In the genomic region with DNA sequence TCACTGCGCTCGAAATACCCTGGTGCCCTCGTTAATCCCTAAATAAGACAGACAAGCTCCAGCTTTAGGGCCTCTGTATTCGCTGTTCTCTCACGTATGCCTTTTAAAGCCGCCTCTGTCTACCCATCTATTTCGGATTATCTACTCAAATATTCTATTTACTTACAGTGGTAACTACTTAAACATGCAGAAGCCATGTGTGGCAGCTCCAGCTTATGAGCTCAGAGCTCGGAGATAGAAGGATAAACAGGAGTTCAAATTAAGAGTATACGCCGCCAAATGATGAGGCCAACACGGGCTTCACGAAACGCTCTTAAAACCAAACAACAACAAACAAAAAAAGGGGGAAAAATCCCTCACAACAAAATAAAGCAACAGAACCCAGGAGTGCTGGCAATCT, we compare ENCODE assay signal across 9 mouse cellular contexts. TPM values are rescaled to one million over a fixed set of nuclear protein-coding genes. Genes with fewer than 3 reads are reported as not detected.
A peak's percentile ranks its signal among the peaks of the same experiment; 100 is the strongest.
DNase-seq lines count a peak whose midpoint lies in the region; ATAC-seq and TF ChIP-seq lines count a peak whose summit lies in the region.
"Had no signal": no experiment of that assay in that cellular context is flagged by ENCODE, and none has a peak within 500 bp of the region (broad histone marks: within the 10 kb centered on the region; RNA-seq: fewer than 3 reads in every experiment).

No protein-coding gene starts in this region.

- peaks cover 34% of the 10 kb centered on the region for H3K4me1 ChIP-seq in heart, embryonic 13.5 days
- H3K4me1 ChIP-seq in G1E (ENCODE audit: insufficient read depth, low read depth, low read length), result peaks cover 14% of the 10 kb centered on the region
- H3K4me1 ChIP-seq in hindbrain, embryonic 10.5 days (replicated peaks), result peaks cover 19% of the 10 kb centered on the region

- H3K9me3 ChIP-seq in heart, embryonic 13.5 days, result no peaks in the 10 kb centered on the region
- H3K9me3 ChIP-seq in G1E (replicated peaks), result no peaks in the 10 kb centered on the region
- H3K9me3 ChIP-seq in hindbrain, embryonic 10.5 days, result no peaks in the 10 kb centered on the region

- H3K4me2 ChIP-seq in heart, embryonic 13.5 days, result peak overlapping the region; percentile 85

- H3K36me3 ChIP-seq in heart, embryonic 13.5 days, result peaks cover 24% of the 10 kb centered on the region
- peaks cover 35% of the 10 kb centered on the region for H3K36me3 ChIP-seq in G1E (replicated peaks)
- H3K36me3 ChIP-seq in hindbrain, embryonic 10.5 days, result peaks cover 20% of the 10 kb centered on the region

- H3K27me3 ChIP-seq in heart, embryonic 13.5 days (replicated peaks), result no peaks in the 10 kb centered on the region
- peaks cover 5% of the 10 kb centered on the region; the same call in 1 of the 2 replicates for H3K27me3 ChIP-seq in G1E (ENCODE audit: insufficient read depth, low read length)
- H3K27me3 ChIP-seq in hindbrain, embryonic 10.5 days (ENCODE audit: insufficient read depth, poor library complexity, severe bottlenecking), result peaks cover 5% of the 10 kb centered on the region; the same call in 1 of the 2 replicates

- peak overlapping the region; percentile 79 for H3K27ac ChIP-seq in heart, embryonic 13.5 days (replicated peaks)
- peak overlapping the region; percentile 91 for H3K27ac ChIP-seq in hindbrain, embryonic 10.5 days

- TF ChIP-seq CTCF in G1E (IDR thresholded peaks at IDR 0.05; ENCODE audit: low read depth, low read length), result no peak

- DNase-seq in heart, postnatal 25 days (ENCODE audit: low spot score), result no peak
- no peak for DNase-seq in G1E (ENCODE audit: low spot score)
- DNase-seq in hindbrain, embryonic 10.5 days (ENCODE audit: low spot score), result peak; percentile 9
- DNase-seq in right cerebral cortex, postnatal 36 days (ENCODE audit: low spot score in 2 of 2), result no peak
- no peak for DNase-seq in left cerebral cortex, adult 18-20 months (ENCODE audit: low spot score in 2 of 2)
- no peak for DNase-seq in layer of hippocampus, adult 18-20 months (ENCODE audit: low spot score in 2 of 2)

- peak overlapping the region; percentile 72 for H3K4me3 ChIP-seq in heart, embryonic 13.5 days
- peak overlapping the region; percentile 75 for H3K4me3 ChIP-seq in G1E (ENCODE audit: low read depth, low read length)
- H3K4me3 ChIP-seq in hindbrain, embryonic 10.5 days, result peak overlapping the region; percentile 82

- no peak for ATAC-seq in heart, embryonic 13.5 days (ENCODE audit: extremely low read depth, insufficient number of reproducible peaks, low FRiP score, low TSS enrichment)
- no peak for ATAC-seq in G1E (ENCODE audit: extremely low read depth, insufficient number of reproducible peaks, low FRiP score, poor library complexity, severe bottlenecking)
- 0 out of 2 replicates have a peak, but pooled peaks have one; percentile 2 for ATAC-seq in megakaryocyte progenitor cell, adult 5-6 weeks (replicated peaks; ENCODE audit: poor library complexity)

- intact Hi-C loops in heart, postnatal 25 days (cut with DNase I), result loop anchor here (1.0 to 2.0 kb wide), 4 partner anchors 50 to 91 kb away; a partner anchor contains a TSS

- peak overlapping the region; percentile 84 for H3K9ac ChIP-seq in heart, embryonic 13.5 days

- 1% methylated on average over 13 of the region's 13 CpGs for WGBS in heart, embryonic 13.5 days
- WGBS in hindbrain, embryonic 10.5 days, result 5% methylated on average over 13 of the region's 13 CpGs

RNA-seq across cellular contexts. Expression of a gene that starts 0.5 kb away (rescaled TPM):
- 28.0 and 29.7 TPM in 2 replicates for polyA plus RNA-seq in heart, embryonic 13.5 days (2015; fragmentation: Nextera tagmentation; extraction: Ambion mirVana)
- 10 to 100 TPM; 20.2 to 21.8 TPM for total RNA-seq in heart, postnatal 25 days (2021)
- total RNA-seq in G1E (2014; fragmentation: Nextera tagmentation) (43.0 and 43.6 TPM in 2 replicates), G1E (2017) (34.7 TPM in 2 replicates)
- 3.2 and 3.4 TPM in 2 replicates for polyA plus RNA-seq in G1E (2012)
- 20.6 and 23.6 TPM in 2 replicates for polyA plus RNA-seq in hindbrain, embryonic 10.5 days (2016; fragmentation: Nextera tagmentation; extraction: Ambion mirVana)
- 18.5 and 18.7 TPM in 2 replicates for total RNA-seq in megakaryocyte progenitor cell, adult 5-6 weeks (2015)
- 17.1 and 20.6 TPM in 2 replicates for total RNA-seq in megakaryocyte progenitor cell, adult 5-6 weeks (2017)
- total RNA-seq in left cerebral cortex, adult 18-20 months (2021), result 10 to 100 TPM; 58.1 to 60.4 TPM
- 10 to 100 TPM; 54.4 to 55.9 TPM for total RNA-seq in layer of hippocampus, adult 18-20 months (2021)

RNA-seq across cellular contexts. Expression of a gene that starts 12.2 kb away (rescaled TPM):
- polyA plus RNA-seq in heart, embryonic 13.5 days (2015; fragmentation: Nextera tagmentation; extraction: Ambion mirVana), result 3.1 and 3.2 TPM in 2 replicates
- total RNA-seq in heart, postnatal 25 days (2021), result under 1 TPM; 0.39 to 0.44 TPM
- total RNA-seq in G1E (2014; fragmentation: Nextera tagmentation), result 5.9 and 6.8 TPM in 2 replicates
- total RNA-seq in G1E (2017), result 3.9 and 4.9 TPM in 2 replicates
- 0.21 and 0.22 TPM in 2 replicates for polyA plus RNA-seq in G1E (2012)
- polyA plus RNA-seq in hindbrain, embryonic 10.5 days (2016; fragmentation: Nextera tagmentation; extraction: Ambion mirVana), result 4.3 and 5.5 TPM in 2 replicates
- 1.1 and 1.6 TPM in 2 replicates for total RNA-seq in megakaryocyte progenitor cell, adult 5-6 weeks (2015)
- 0.58 and 0.98 TPM in 2 replicates for total RNA-seq in megakaryocyte progenitor cell, adult 5-6 weeks (2017)
- 1 to 10 TPM in 1 of 2 experiments, under 1 TPM in 1; 0.98 to 1.5 TPM for total RNA-seq in left cerebral cortex, adult 18-20 months (2021)
- 1 to 10 TPM; 1.1 to 1.6 TPM for total RNA-seq in layer of hippocampus, adult 18-20 months (2021)

RNA-seq across cellular contexts. Expression of a gene that starts 15.3 kb away (rescaled TPM):
- polyA plus RNA-seq in heart, embryonic 13.5 days (2015; fragmentation: Nextera tagmentation; extraction: Ambion mirVana), result 2.0 and 2.1 TPM in 2 replicates
- total RNA-seq in heart, postnatal 25 days (2021), result under 1 TPM; 0.39 to 0.75 TPM
- total RNA-seq in G1E (2014; fragmentation: Nextera tagmentation) (2.2 TPM in 1 of 2 replicates, not detected in the other), G1E (2017) (0.66 and 1.1 TPM in 2 replicates)
- polyA plus RNA-seq in G1E (2012), result 0.53 and 0.54 TPM in 2 replicates
- polyA plus RNA-seq in hindbrain, embryonic 10.5 days (2016; fragmentation: Nextera tagmentation; extraction: Ambion mirVana), result 2.0 and 2.5 TPM in 2 replicates
- total RNA-seq in megakaryocyte progenitor cell, adult 5-6 weeks (2015), result 0.10 and 0.12 TPM in 2 replicates
- total RNA-seq in megakaryocyte progenitor cell, adult 5-6 weeks (2017), result 0.33 TPM in 1 of 2 replicates, not detected in the other
- total RNA-seq in left cerebral cortex, adult 18-20 months (2021), result under 1 TPM; 0.58 to 0.84 TPM
- under 1 TPM; 0.57 to 0.96 TPM for total RNA-seq in layer of hippocampus, adult 18-20 months (2021)

RNA-seq across cellular contexts. Expression of a gene that starts 25.7 kb away (rescaled TPM):
- 1.4 and 2.0 TPM in 2 replicates for polyA plus RNA-seq in heart, embryonic 13.5 days (2015; fragmentation: Nextera tagmentation; extraction: Ambion mirVana)
- total RNA-seq in heart, postnatal 25 days (2021), result 1 to 10 TPM; 1.3 to 1.6 TPM
- total RNA-seq in G1E (2014; fragmentation: Nextera tagmentation) (not detected in 2 replicates), G1E (2017) (0.05 and 0.12 TPM in 2 replicates)
- not detected in 2 replicates for polyA plus RNA-seq in G1E (2012)
- 4.2 and 4.4 TPM in 2 replicates for polyA plus RNA-seq in hindbrain, embryonic 10.5 days (2016; fragmentation: Nextera tagmentation; extraction: Ambion mirVana)
- total RNA-seq in megakaryocyte progenitor cell, adult 5-6 weeks (2015), result 0.49 and 0.79 TPM in 2 replicates
- total RNA-seq in megakaryocyte progenitor cell, adult 5-6 weeks (2017), result 0.14 and 0.71 TPM in 2 replicates
- total RNA-seq in left cerebral cortex, adult 18-20 months (2021), result 1 to 10 TPM; 5.7 to 6.4 TPM
- 1 to 10 TPM; 5.9 to 6.6 TPM for total RNA-seq in layer of hippocampus, adult 18-20 months (2021)

RNA-seq across cellular contexts. Expression of a gene that starts 26.2 kb away (rescaled TPM):
- not detected in 2 replicates for polyA plus RNA-seq in heart, embryonic 13.5 days (2015; fragmentation: Nextera tagmentation; extraction: Ambion mirVana)
- total RNA-seq in heart, postnatal 25 days (2021), result not detected
- total RNA-seq in G1E (2014; fragmentation: Nextera tagmentation) (not detected in 2 replicates), G1E (2017) (0.64 and 0.93 TPM in 2 replicates)
- not detected in 2 replicates for polyA plus RNA-seq in G1E (2012)
- 1.7 TPM in 1 of 2 replicates, not detected in the other for polyA plus RNA-seq in hindbrain, embryonic 10.5 days (2016; fragmentation: Nextera tagmentation; extraction: Ambion mirVana)
- total RNA-seq in megakaryocyte progenitor cell, adult 5-6 weeks (2015), result not detected in 2 replicates
- total RNA-seq in megakaryocyte progenitor cell, adult 5-6 weeks (2017), result not detected in 2 replicates
- total RNA-seq in left cerebral cortex, adult 18-20 months (2021), result not detected
- not detected for total RNA-seq in layer of hippocampus, adult 18-20 months (2021)
- total RNA-seq: layer of hippocampus, postnatal 25 days had no signal
